Mouse (Mus musculus): Measurements from ENCODE around the gene Lrrc15. TPM values are rescaled to one million over a fixed set of nuclear protein-coding genes. Genes with fewer than 3 reads are reported as not detected.

The Lrrc15 gene
- total and polyA plus RNA-seq, 3 experiments: 0.22 TPM; not detected in 2

GRCm38 (mm10) chr16:30302686-30303085 is 19.6 kb upstream of the Lrrc15 start:
- TF ChIP-seq TAL1 (conservative IDR thresholded peaks at IDR 0.05; ENCODE audit: low read depth, low read length) (no peak), GATA2 (IDR thresholded peaks at IDR 0.05; ENCODE audit: borderline replicate concordance, low read depth, low read length) (no peak), GATA1 (IDR thresholded peaks at IDR 0.05; ENCODE audit: borderline replicate concordance, low read length) (no peak), POLR2AphosphoS5 (IDR thresholded peaks at IDR 0.05; ENCODE audit: insufficient replicate concordance, low read depth, low read length) (no peak)
- peaks cover 49% of the 10 kb centered on the region for H3K27me3 ChIP-seq (ENCODE audit: insufficient read depth, low read length)
- ATAC-seq (ENCODE audit: extremely low read depth, insufficient number of reproducible peaks, low FRiP score, poor library complexity, severe bottlenecking): no peak; the same call in 1 of the 2 replicates
- no peak for DNase-seq (ENCODE audit: low spot score)
- H3K4me3 ChIP-seq (ENCODE audit: low read depth, low read length): no peak overlapping the region
- no peaks in the 10 kb centered on the region for H3K9me3 ChIP-seq (replicated peaks)
- peaks cover 1% of the 10 kb centered on the region for H3K36me3 ChIP-seq (replicated peaks)
- H3K4me1 ChIP-seq (ENCODE audit: insufficient read depth, low read depth, low read length): peaks cover 4% of the 10 kb centered on the region; the same call in 1 of the 2 replicates

GRCm38 (mm10) chr16:30299711-30300277 is 16.7 kb upstream of the Lrrc15 start:
- peaks cover 67% of the 10 kb centered on the region for H3K27me3 ChIP-seq (ENCODE audit: insufficient read depth, low read length)
- no peak for TF ChIP-seq TAL1 (conservative IDR thresholded peaks at IDR 0.05; ENCODE audit: low read depth, low read length)
- no peaks in the 10 kb centered on the region for H3K9me3 ChIP-seq (replicated peaks)
- ATAC-seq (ENCODE audit: extremely low read depth, insufficient number of reproducible peaks, low FRiP score, poor library complexity, severe bottlenecking) (no peak), DNase-seq (ENCODE audit: low spot score) (no peak)
- peaks cover 7% of the 10 kb centered on the region; the same call in 1 of the 2 replicates for H3K4me1 ChIP-seq (ENCODE audit: insufficient read depth, low read depth, low read length)
- no peaks in the 10 kb centered on the region for H3K36me3 ChIP-seq (replicated peaks)
- H3K4me3 ChIP-seq (ENCODE audit: low read depth, low read length): no peak overlapping the region

- peaks cover 3% of the 10 kb centered on the region; the same call in 1 of the 2 replicates for H3K4me1 ChIP-seq (ENCODE audit: insufficient read depth, low read depth, low read length)
- TF ChIP-seq POLR2AphosphoS5 (IDR thresholded peaks at IDR 0.05; ENCODE audit: insufficient replicate concordance, low read depth, low read length) (no peak), GATA1 (IDR thresholded peaks at IDR 0.05; ENCODE audit: borderline replicate concordance, low read length) (no peak), TAL1 (conservative IDR thresholded peaks at IDR 0.05; ENCODE audit: low read depth, low read length) (no peak), GATA2 (IDR thresholded peaks at IDR 0.05; ENCODE audit: borderline replicate concordance, low read depth, low read length) (no peak), CTCF (IDR thresholded peaks at IDR 0.05; ENCODE audit: low read depth, low read length) (no peak)
- ATAC-seq (ENCODE audit: extremely low read depth, insufficient number of reproducible peaks, low FRiP score, poor library complexity, severe bottlenecking) (no peak), DNase-seq (ENCODE audit: low spot score) (no peak)
- peaks cover 61% of the 10 kb centered on the region for H3K27me3 ChIP-seq (ENCODE audit: insufficient read depth, low read length)
- H3K9me3 ChIP-seq (replicated peaks): no peaks in the 10 kb centered on the region
- no peaks in the 10 kb centered on the region for H3K36me3 ChIP-seq (replicated peaks)
- no peak overlapping the region for H3K4me3 ChIP-seq (ENCODE audit: low read depth, low read length)
These were observed 14.4 kb upstream of the Lrrc15 start for GRCm38 (mm10) chr16:30297450-30297849.

- TF ChIP-seq CTCF (IDR thresholded peaks at IDR 0.05; ENCODE audit: low read depth, low read length) (no peak), GATA2 (IDR thresholded peaks at IDR 0.05; ENCODE audit: borderline replicate concordance, low read depth, low read length) (no peak), TAL1 (conservative IDR thresholded peaks at IDR 0.05; ENCODE audit: low read depth, low read length) (no peak), GATA1 (IDR thresholded peaks at IDR 0.05; ENCODE audit: borderline replicate concordance, low read length) (no peak), POLR2AphosphoS5 (IDR thresholded peaks at IDR 0.05; ENCODE audit: insufficient replicate concordance, low read depth, low read length) (no peak)
- ATAC-seq (ENCODE audit: extremely low read depth, insufficient number of reproducible peaks, low FRiP score, poor library complexity, severe bottlenecking) (no peak), DNase-seq (ENCODE audit: low spot score) (no peak)
- Histone ChIP-seq H3K27me3 (ENCODE audit: insufficient read depth, low read length) (peaks cover 62% of the 10 kb centered on the region), H3K4me1 (ENCODE audit: insufficient read depth, low read depth, low read length) (peaks cover 3% of the 10 kb centered on the region; the same call in 1 of the 2 replicates), H3K4me3 (ENCODE audit: low read depth, low read length) (no peak overlapping the region), H3K9me3 (replicated peaks) (no peaks in the 10 kb centered on the region), H3K36me3 (replicated peaks) (no peaks in the 10 kb centered on the region)
These were observed 13.7 kb upstream of the Lrrc15 start for GRCm38 (mm10) chr16:30296601-30297275.

GRCm38 (mm10) chr16:30295106-30295505 is 12.1 kb upstream of the Lrrc15 start:
- ATAC-seq (ENCODE audit: extremely low read depth, insufficient number of reproducible peaks, low FRiP score, poor library complexity, severe bottlenecking) (no peak), DNase-seq (ENCODE audit: low spot score) (no peak)
- TF ChIP-seq CTCF (IDR thresholded peaks at IDR 0.05; ENCODE audit: low read depth, low read length): no peak
- TF ChIP-seq TAL1 (conservative IDR thresholded peaks at IDR 0.05; ENCODE audit: low read depth, low read length): no peak
- no peak for TF ChIP-seq POLR2AphosphoS5 (IDR thresholded peaks at IDR 0.05; ENCODE audit: insufficient replicate concordance, low read depth, low read length)
- TF ChIP-seq GATA1 (IDR thresholded peaks at IDR 0.05; ENCODE audit: borderline replicate concordance, low read length): no peak
- no peak overlapping the region for H3K4me3 ChIP-seq (ENCODE audit: low read depth, low read length)
- H3K9me3 ChIP-seq (replicated peaks): no peaks in the 10 kb centered on the region
- H3K36me3 ChIP-seq (replicated peaks): no peaks in the 10 kb centered on the region
- H3K4me1 ChIP-seq (ENCODE audit: insufficient read depth, low read depth, low read length): peaks cover 3% of the 10 kb centered on the region; the same call in 1 of the 2 replicates
- H3K27me3 ChIP-seq (ENCODE audit: insufficient read depth, low read length): peaks cover 56% of the 10 kb centered on the region

GRCm38 (mm10) chr16:30290436-30290835 is 7.4 kb upstream of the Lrrc15 start:
- no peak for DNase-seq (ENCODE audit: low spot score)
- no peak overlapping the region for H3K4me3 ChIP-seq (ENCODE audit: low read depth, low read length)
- no peaks in the 10 kb centered on the region for H3K36me3 ChIP-seq (replicated peaks)
- H3K9me3 ChIP-seq (replicated peaks): no peaks in the 10 kb centered on the region
- TF ChIP-seq POLR2AphosphoS5 (IDR thresholded peaks at IDR 0.05; ENCODE audit: insufficient replicate concordance, low read depth, low read length) (no peak), TAL1 (conservative IDR thresholded peaks at IDR 0.05; ENCODE audit: low read depth, low read length) (no peak), GATA2 (IDR thresholded peaks at IDR 0.05; ENCODE audit: borderline replicate concordance, low read depth, low read length) (no peak), GATA1 (IDR thresholded peaks at IDR 0.05; ENCODE audit: borderline replicate concordance, low read length) (no peak), CTCF (IDR thresholded peaks at IDR 0.05; ENCODE audit: low read depth, low read length) (no peak)
- ATAC-seq (ENCODE audit: extremely low read depth, insufficient number of reproducible peaks, low FRiP score, poor library complexity, severe bottlenecking): no peak
- peaks cover 3% of the 10 kb centered on the region; the same call in 1 of the 2 replicates for H3K4me1 ChIP-seq (ENCODE audit: insufficient read depth, low read depth, low read length)
- peaks cover 67% of the 10 kb centered on the region for H3K27me3 ChIP-seq (ENCODE audit: insufficient read depth, low read length)

All from G1E (cell line).